Mouse (Mus musculus): ENCODE results near the gene Adam8.

GRCm38 (mm10) chr7:140001086-140001740, 8.9 kb upstream of the Adam8 start:
- no peak for TF ChIP-seq CTCF (IDR thresholded peaks at IDR 0.05; ENCODE audit: low read depth, low read length)
- no peak for TF ChIP-seq POLR2A (IDR thresholded peaks at IDR 0.05; ENCODE audit: extremely low read depth, insufficient read depth, low read length)
